Mouse (Mus musculus): ENCODE data around the gene Wnt5a.

Gene Wnt5a

GRCm38 (mm10) chr14:28504101-28505050, at the start of gene Wnt5a:
Wnt5a (plus strand) TSS chr14:28504750.
- DNase-seq (ENCODE audit: low read depth in 1 of 2, low spot score in 2 of 2): no peak

GRCm38 (mm10) chr14:28456372-28457076, 48.0 kb upstream of the Wnt5a start:
- DNase-seq (ENCODE audit: low read depth in 1 of 2, low spot score in 2 of 2): no peak

- no peak for DNase-seq (ENCODE audit: low read depth in 1 of 2, low spot score in 2 of 2)
Observed at GRCm38 (mm10) chr14:28457428-28457827, 47.1 kb upstream of the Wnt5a start.

GRCm38 (mm10) chr14:28467956-28468355, 36.6 kb upstream of the Wnt5a start:
- no peak for DNase-seq (ENCODE audit: low read depth in 1 of 2, low spot score in 2 of 2)

- DNase-seq (ENCODE audit: low read depth in 1 of 2, low spot score in 2 of 2): no peak
Observed at GRCm38 (mm10) chr14:28469696-28470095, 34.9 kb upstream of the Wnt5a start.

- DNase-seq (ENCODE audit: low read depth in 1 of 2, low spot score in 2 of 2): no peak
Observed at GRCm38 (mm10) chr14:28470212-28470611, 34.3 kb upstream of the Wnt5a start.

GRCm38 (mm10) chr14:28475012-28475411, 29.5 kb upstream of the Wnt5a start:
- DNase-seq (ENCODE audit: low read depth in 1 of 2, low spot score in 2 of 2): no peak

GRCm38 (mm10) chr14:28475421-28475820, 29.1 kb upstream of the Wnt5a start:
- DNase-seq (ENCODE audit: low read depth in 1 of 2, low spot score in 2 of 2): no peak

- no peak for DNase-seq (ENCODE audit: low read depth in 1 of 2, low spot score in 2 of 2)
Observed at GRCm38 (mm10) chr14:28476746-28477145, 27.8 kb upstream of the Wnt5a start.

- DNase-seq (ENCODE audit: low read depth in 1 of 2, low spot score in 2 of 2): no peak
Observed at GRCm38 (mm10) chr14:28480866-28481265, 23.7 kb upstream of the Wnt5a start.

GRCm38 (mm10) chr14:28493806-28494205, 10.7 kb upstream of the Wnt5a start:
- DNase-seq (ENCODE audit: low read depth in 1 of 2, low spot score in 2 of 2): no peak

GRCm38 (mm10) chr14:28494273-28494672, 10.3 kb upstream of the Wnt5a start:
- DNase-seq (ENCODE audit: low read depth in 1 of 2, low spot score in 2 of 2): no peak

- DNase-seq (ENCODE audit: low read depth in 1 of 2, low spot score in 2 of 2): no peak
Observed at GRCm38 (mm10) chr14:28501216-28501878, 3.2 kb upstream of the Wnt5a start.

GRCm38 (mm10) chr14:28503276-28503675, 1.3 kb upstream of the Wnt5a start:
- no peak for DNase-seq (ENCODE audit: low read depth in 1 of 2, low spot score in 2 of 2)

- no peak for DNase-seq (ENCODE audit: low read depth in 1 of 2, low spot score in 2 of 2)
Observed at GRCm38 (mm10) chr14:28505051-28505585, 568 bp downstream of the Wnt5a start.

GRCm38 (mm10) chr14:28505586-28506375, 1.2 kb downstream of the Wnt5a start:
- no peak for DNase-seq (ENCODE audit: low read depth in 1 of 2, low spot score in 2 of 2)

- DNase-seq (ENCODE audit: low read depth in 1 of 2, low spot score in 2 of 2): no peak
Observed at GRCm38 (mm10) chr14:28506376-28506831, 1.9 kb downstream of the Wnt5a start.

- no peak for DNase-seq (ENCODE audit: low read depth in 1 of 2, low spot score in 2 of 2)
Observed at GRCm38 (mm10) chr14:28507011-28507410, 2.5 kb downstream of the Wnt5a start.

- no peak for DNase-seq (ENCODE audit: low read depth in 1 of 2, low spot score in 2 of 2)
Observed at GRCm38 (mm10) chr14:28507471-28507870, 2.9 kb downstream of the Wnt5a start.
